Mouse (Mus musculus) T-helper 2 cell (primary cell): ENCODE data around the gene Cpsf4l.

ENCODE experiments used
- in situ Hi-C: fragments of 300-600 bp; cut with MboI, MseI; formaldehyde crosslinking; loops from one replicate; pipeline ENCODE4 v1.15.1; 2025; ENCODE audit warnings: high pct_unique_total_duplicates

Cpsf4l gene

GRCm38 (mm10) chr11:113709731-113710256 lies at the start of gene Cpsf4l:
TSS of gene Cpsf4l (minus strand) at chr11:113710017.
- in situ Hi-C loops: loop anchor here (25.0 kb wide), 1 partner anchor 653 kb away; no protein-coding TSS in a partner anchor

- in situ Hi-C loops: loop anchor here (5.0 to 10.0 kb wide), 2 partner anchors 48 to 74 kb away; partner anchors contain the start of genes D11Wsu47e and Fam104a
These were observed 49.0 kb upstream of the Cpsf4l start for GRCm38 (mm10) chr11:113758851-113759250.

- in situ Hi-C loops: loop anchor here (5.0 to 10.0 kb wide), 2 partner anchors 51 to 72 kb away; partner anchors contain the start of genes D11Wsu47e and Fam104a
These were observed 46.8 kb upstream of the Cpsf4l start for GRCm38 (mm10) chr11:113756578-113756977.

DNA sequence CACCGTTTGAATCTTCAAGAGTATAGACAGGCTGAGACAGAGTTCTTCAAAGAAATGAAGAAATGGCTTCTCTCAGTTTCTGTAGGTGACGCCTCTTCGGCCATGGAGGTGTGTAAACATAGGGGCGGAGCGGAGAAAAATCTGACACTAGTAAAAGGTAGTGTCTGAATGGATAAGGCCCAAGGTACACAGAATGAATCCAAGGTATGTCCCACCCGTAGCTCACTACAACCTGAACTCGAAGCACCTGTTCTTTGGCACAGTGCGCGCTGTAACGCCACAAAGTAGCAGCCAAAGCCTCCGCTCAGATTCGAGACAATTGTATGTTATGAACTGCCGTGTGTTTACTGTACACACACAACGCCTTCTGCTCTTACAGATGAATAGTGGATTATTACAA lies 46.1 kb upstream of the Cpsf4l start:
- in situ Hi-C loops: loop anchor here (5.0 to 10.0 kb wide), 2 partner anchors 51 to 71 kb away; partner anchors contain the start of genes D11Wsu47e and Fam104a

- in situ Hi-C loops: loop anchor here (5.0 to 10.0 kb wide), 2 partner anchors 52 to 70 kb away; partner anchors contain the start of genes D11Wsu47e and Fam104a
These were observed 45.0 kb upstream of the Cpsf4l start for GRCm38 (mm10) chr11:113754845-113755244.

DNA sequence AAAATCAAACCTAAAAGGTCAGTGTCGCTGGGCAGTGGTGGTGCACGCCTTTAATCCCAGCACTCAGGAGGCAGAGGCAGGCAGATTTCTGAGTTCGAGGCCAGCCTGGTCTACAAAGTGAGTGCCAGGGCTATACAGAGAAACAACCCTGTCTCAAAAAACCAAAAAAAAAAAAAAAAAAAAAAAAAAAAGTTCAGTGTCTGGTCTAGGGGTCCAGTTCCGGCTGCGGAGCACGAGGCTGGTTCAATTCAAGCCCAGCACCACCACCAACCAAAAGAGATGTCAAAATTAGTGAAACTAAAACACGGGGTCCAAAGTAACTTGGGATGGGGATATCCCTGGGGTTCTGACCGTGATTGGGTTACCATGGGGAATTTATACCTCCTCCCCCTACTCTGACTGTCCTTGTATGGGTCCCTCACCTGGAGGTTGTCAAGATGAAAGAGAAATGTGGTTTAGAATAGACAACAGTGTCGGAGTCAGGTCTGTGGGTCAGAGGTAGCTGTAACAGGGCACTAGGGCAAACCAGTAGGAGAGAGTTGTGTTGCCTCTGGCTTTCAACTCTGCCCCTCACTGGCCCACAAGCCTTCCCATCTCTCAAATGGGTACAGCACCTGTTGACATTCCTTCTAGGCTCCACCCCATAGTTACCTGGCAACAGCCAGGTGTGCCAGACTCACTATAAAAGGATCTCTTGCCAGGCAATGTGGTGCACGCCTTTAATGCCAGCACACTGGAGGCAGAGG lies 43.0 kb upstream of the Cpsf4l start:
- in situ Hi-C loops: loop anchor here (10.0 kb wide), 1 partner anchor 68 kb away; the partner anchor contains the start of genes D11Wsu47e and Fam104a

DNA sequence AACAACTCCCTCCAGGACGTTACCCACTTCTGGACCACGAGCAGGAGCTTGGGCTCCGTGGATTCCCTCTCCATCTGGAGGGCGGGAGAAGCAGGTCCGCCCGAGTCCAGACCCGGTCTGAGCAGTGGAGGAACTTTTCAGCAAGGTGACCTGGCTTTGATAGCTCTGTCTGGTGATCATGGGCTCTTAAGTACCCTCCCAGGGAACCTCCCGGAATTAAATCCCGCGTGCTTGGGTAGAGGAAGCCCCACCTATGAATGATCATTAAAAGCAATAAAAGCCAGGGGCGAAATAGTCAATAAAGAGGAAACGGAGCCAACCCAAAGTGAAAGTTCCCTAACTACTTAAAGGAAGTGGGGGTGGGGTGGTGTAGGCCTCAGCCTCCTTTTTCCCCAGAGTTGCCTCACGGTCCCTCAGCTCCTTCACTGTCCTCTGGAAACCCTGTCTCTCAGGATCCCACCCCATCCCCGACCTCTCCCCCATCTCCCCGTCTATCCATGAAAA lies 42.4 kb upstream of the Cpsf4l start:
- in situ Hi-C loops: loop anchor here (10.0 kb wide), 1 partner anchor 67 kb away; the partner anchor contains the start of genes D11Wsu47e and Fam104a

GRCm38 (mm10) chr11:113751484-113752084 lies 41.8 kb upstream of the Cpsf4l start, which contains the start of gene Cdc42ep4:
TSS of gene Cdc42ep4 (minus strand) at chr11:113751881.
- in situ Hi-C loops: loop anchor here (10.0 kb wide), 1 partner anchor 67 kb away; the partner anchor contains the start of genes D11Wsu47e and Fam104a

GRCm38 (mm10) chr11:113750571-113751483 lies 41.0 kb upstream of the Cpsf4l start:
- in situ Hi-C loops: loop anchor here (10.0 kb wide), 1 partner anchor 66 kb away; the partner anchor contains the start of genes D11Wsu47e and Fam104a

- in situ Hi-C loops: loop anchor here (10.0 kb wide), 1 partner anchor 65 kb away; the partner anchor contains the start of genes D11Wsu47e and Fam104a
These were observed 40.0 kb upstream of the Cpsf4l start for GRCm38 (mm10) chr11:113749749-113750351.

DNA sequence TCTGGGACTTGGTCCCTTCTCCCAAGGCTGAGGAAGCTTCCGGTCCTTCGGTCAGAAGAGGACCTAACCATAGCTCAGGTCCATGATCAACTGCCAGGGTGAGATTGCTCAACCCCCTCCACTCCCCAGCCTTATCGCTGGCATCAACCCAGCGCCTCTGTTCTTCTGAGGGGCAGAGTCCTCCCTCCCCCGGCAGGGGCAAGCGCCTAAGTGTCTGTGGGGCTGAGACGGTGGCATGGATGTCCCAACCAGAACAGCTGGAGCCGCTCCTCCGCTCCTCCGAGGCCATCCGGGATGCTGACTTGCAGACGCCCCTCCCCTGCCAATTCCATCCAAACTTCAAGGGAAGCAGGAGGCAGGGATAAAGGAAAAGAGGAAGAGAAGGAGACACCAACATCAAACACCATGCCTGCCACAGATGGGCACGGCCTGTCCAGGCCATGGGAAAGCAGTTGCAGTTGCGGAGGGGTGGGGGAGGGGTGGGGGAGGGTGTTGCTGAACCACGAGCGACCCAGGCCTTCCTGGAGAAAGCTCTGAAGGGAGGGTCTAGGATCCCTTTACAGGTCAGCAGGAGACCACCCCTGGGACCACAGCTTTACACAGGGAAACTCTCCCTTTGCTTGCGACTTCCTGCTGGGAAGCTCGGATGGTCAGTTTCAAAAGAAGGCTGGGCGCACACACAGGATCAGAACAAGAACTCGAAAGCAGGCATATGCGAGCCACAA lies 39.1 kb upstream of the Cpsf4l start:
- in situ Hi-C loops: no loop called here

- in situ Hi-C loops: no loop called here
These were observed 38.0 kb upstream of the Cpsf4l start for GRCm38 (mm10) chr11:113747725-113748380.

- in situ Hi-C loops: no loop called here
These were observed 37.2 kb upstream of the Cpsf4l start for GRCm38 (mm10) chr11:113747056-113747455.

DNA sequence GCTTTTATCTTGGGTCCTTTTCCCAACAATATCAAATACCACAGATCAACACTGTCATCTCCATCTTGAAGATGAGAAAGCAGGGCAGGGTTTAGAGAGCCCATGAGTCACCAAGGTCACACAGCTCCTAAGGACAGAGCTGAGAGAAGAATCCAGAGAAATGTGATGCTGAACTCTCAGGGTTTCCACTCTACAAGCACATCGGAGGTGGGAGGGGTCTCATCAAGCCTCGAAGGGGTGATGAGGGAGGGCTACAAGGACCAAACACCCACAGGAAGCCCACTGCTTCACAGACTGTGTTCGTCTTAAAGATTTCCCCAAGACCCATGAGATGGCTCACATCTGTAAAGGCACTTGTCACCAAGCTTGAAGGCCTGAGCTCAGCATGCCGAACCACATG lies 36.1 kb upstream of the Cpsf4l start:
- in situ Hi-C loops: no loop called here

GRCm38 (mm10) chr11:113742998-113743397 lies 33.2 kb upstream of the Cpsf4l start:
- in situ Hi-C loops: loop anchor here (5.0 kb wide), 1 partner anchor 96 kb away; the partner anchor contains the start of gene Cog1

GRCm38 (mm10) chr11:113740100-113740499 lies 30.3 kb upstream of the Cpsf4l start:
- in situ Hi-C loops: loop anchor here (5.0 kb wide), 1 partner anchor 93 kb away; the partner anchor contains the start of gene Cog1

GRCm38 (mm10) chr11:113739213-113739612 lies 29.4 kb upstream of the Cpsf4l start:
- in situ Hi-C loops: loop anchor here (5.0 kb wide), 1 partner anchor 88 kb away; no protein-coding TSS in a partner anchor

- in situ Hi-C loops: loop anchor here (5.0 kb wide), 1 partner anchor 89 kb away; no protein-coding TSS in a partner anchor
These were observed 28.1 kb upstream of the Cpsf4l start for GRCm38 (mm10) chr11:113737912-113738311.

GRCm38 (mm10) chr11:113737553-113737854 lies 27.7 kb upstream of the Cpsf4l start:
- in situ Hi-C loops: loop anchor here (5.0 kb wide), 1 partner anchor 90 kb away; no protein-coding TSS in a partner anchor
